Mouse (Mus musculus): ENCODE data around the gene Olfr279. TPM values are rescaled to one million over a fixed set of nuclear protein-coding genes. Genes with fewer than 3 reads are reported as not detected.

Olfr279 gene
- 0.05 TPM for polyA plus RNA-seq (2017; shearing (Covaris generic))

DNA sequence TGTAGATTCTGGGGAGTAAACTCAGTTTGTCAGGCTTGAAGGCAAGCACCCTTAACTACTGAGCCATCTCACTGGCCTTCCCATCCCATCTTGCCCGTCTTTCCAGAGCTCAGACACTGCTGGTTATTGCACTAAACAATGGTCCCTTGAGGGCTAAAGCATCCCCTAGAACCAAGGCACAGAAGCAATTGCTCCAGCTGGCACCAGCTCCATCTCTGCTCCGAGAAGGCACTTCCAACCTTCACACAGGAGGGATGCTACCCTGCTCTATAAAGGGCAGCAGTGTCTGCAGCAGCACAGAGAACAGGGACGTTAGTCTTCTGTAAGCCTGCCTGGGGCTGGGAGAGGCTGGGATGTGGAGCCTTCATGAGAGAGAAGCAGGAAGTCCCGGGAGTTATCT is at the start of gene Olfr279:
Olfr279 (plus strand) TSS at position 301 of the 400 bp plus-strand sequence.

DNA sequence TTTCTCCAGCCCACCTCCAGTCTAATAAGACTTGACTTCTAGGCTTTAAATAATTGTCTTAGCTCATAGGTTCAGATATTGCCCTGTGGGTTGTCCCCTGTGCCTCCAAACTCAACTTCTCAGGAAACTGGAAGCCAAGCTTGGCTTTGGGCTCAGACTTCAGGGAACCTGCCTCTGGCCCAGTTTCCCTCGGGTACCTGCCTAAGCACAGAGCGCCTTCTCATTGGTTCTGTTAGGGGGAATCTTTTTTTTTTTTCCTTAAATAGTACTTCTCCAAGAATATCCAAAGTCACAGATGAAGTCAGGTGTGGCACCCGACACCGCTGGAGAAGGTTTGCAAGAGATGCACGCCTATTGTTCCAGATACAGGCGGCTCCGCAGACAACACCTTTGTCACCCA is 39.9 kb upstream of the Olfr279 start, which contains the start of gene Olfr281:
Olfr281 (plus strand) TSS at position 301 of the 400 bp plus-strand sequence.

DNA sequence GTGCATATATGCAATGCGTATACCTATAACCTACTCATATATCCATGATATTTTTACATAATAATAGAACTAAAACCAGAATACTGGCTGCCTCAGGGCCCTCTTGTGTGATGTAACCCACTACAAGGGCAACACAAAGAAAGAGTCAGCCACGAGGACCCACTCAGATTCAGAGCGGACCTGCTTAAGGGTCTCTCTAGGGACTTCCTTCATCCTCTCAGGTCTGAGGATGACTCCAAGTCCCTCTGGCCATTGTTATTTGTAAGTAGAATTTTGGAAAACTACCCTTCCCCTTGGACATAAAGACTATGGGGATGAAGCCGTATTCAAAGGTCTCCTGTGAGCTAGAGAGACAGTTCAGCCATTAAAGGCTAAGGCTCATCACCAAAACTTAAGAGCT is 22.6 kb upstream of the Olfr279 start, which contains the start of gene OR5BS1P:
OR5BS1P (plus strand) TSS at position 301 of the 400 bp plus-strand sequence.

DNA sequence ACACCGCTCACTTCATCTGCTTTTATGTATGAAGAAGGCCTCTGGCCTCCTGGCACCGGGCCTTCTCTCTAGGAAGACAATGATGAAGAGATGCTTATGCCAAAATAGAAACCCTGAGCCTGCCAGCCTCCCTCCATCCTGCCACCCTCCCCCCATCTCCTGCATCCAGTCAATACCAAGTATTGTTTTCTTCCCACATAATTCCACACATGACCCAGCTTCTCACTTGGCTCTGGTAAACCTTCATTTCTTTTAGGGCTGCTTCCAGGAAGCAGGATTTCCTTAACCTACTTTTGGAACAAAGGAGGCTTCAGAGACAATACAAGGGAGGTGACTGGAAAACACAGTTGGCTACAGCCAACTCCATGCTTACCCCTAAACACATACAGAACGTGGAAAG is 9.5 kb upstream of the Olfr279 start, which contains the start of gene Lalba:
Lalba (minus strand) TSS at position 21 of the 400 bp plus-strand sequence.

GRCm38 (mm10) chr15:98533881-98534627 is 41.9 kb downstream of the Olfr279 start, which contains the start of gene Kansl2:
Gene Kansl2, minus strand, starts transcription at chr15:98534264.

Other genes with a start within 250 kb of the Olfr279 start
- gene H1fnt, start 235.1 kb upstream of the Olfr279 start, polyA plus RNA-seq (2017; shearing (Covaris generic)): not detected
- not detected for gene Zfp641, start 196.2 kb upstream of the Olfr279 start, polyA plus RNA-seq (2017; shearing (Covaris generic))
- gene Olfr285, start 175.0 kb upstream of the Olfr279 start, polyA plus RNA-seq (2017; shearing (Covaris generic)): not detected
- gene Olfr284, start 151.4 kb upstream of the Olfr279 start, polyA plus RNA-seq (2017; shearing (Covaris generic)): not detected
- gene Olfr283, start 111.5 kb upstream of the Olfr279 start, polyA plus RNA-seq (2017; shearing (Covaris generic)): not detected
- gene Olfr282, start 61.2 kb upstream of the Olfr279 start, polyA plus RNA-seq (2017; shearing (Covaris generic)): not detected
- gene Olfr281, start 39.8 kb upstream of the Olfr279 start, polyA plus RNA-seq (2017; shearing (Covaris generic)): not detected
- not detected for gene OR5BS1P, start 22.5 kb upstream of the Olfr279 start, polyA plus RNA-seq (2017; shearing (Covaris generic))
- gene Lalba, start 9.7 kb upstream of the Olfr279 start, polyA plus RNA-seq (2017; shearing (Covaris generic)): not detected
- 46.7 TPM for gene Kansl2, start 41.9 kb downstream of the Olfr279 start, polyA plus RNA-seq (2017; shearing (Covaris generic))
- gene Ccnt1, start 78.5 kb downstream of the Olfr279 start, polyA plus RNA-seq (2017; shearing (Covaris generic)): 84.8 TPM
- not detected for gene 4930415O20Rik, start 78.6 kb downstream of the Olfr279 start, polyA plus RNA-seq (2017; shearing (Covaris generic))
- gene Adcy6, start 117.7 kb downstream of the Olfr279 start, polyA plus RNA-seq (2017; shearing (Covaris generic)): 2.1 TPM
- gene Cacnb3, start 138.4 kb downstream of the Olfr279 start, polyA plus RNA-seq (2017; shearing (Covaris generic)): 0.43 TPM
- 35.7 TPM for gene Ddx23, start 170.5 kb downstream of the Olfr279 start, polyA plus RNA-seq (2017; shearing (Covaris generic))
- gene Rnd1, start 185.1 kb downstream of the Olfr279 start, polyA plus RNA-seq (2017; shearing (Covaris generic)): 1.3 TPM
- gene Ccdc65, start 215.8 kb downstream of the Olfr279 start, polyA plus RNA-seq (2017; shearing (Covaris generic)): not detected
- 1.0 TPM for gene Fkbp11, start 235.8 kb downstream of the Olfr279 start, polyA plus RNA-seq (2017; shearing (Covaris generic))

Data from inflammation-experienced regulatory T-cells, adult 16 weeks (primary cell).